Mouse (Mus musculus) liver, adult 2 months (tissue): ENCODE measurements around the gene Gm28557.
"Not testable (repeated sequence)": the region's sequence is repeated elsewhere in the genome, so short reads cannot be mapped to it uniquely, and the experiment has no call there.

Source experiments
- CTCF ChIP-seq: fragments of 200-500 bp; IDR thresholded peaks from 2 replicates; pipeline ENCODE4 v1.5.1; 2011; ENCODE audit warnings: low read depth, low read length, control low read depth
- POLR2A ChIP-seq: fragments of 200-500 bp; IDR thresholded peaks from 2 replicates; pipeline ENCODE4 v1.6.1; 2011; ENCODE audit warnings: low read length, control low read depth; ENCODE audit not compliant: insufficient read depth; ENCODE audit errors: extremely low read depth

DNA sequence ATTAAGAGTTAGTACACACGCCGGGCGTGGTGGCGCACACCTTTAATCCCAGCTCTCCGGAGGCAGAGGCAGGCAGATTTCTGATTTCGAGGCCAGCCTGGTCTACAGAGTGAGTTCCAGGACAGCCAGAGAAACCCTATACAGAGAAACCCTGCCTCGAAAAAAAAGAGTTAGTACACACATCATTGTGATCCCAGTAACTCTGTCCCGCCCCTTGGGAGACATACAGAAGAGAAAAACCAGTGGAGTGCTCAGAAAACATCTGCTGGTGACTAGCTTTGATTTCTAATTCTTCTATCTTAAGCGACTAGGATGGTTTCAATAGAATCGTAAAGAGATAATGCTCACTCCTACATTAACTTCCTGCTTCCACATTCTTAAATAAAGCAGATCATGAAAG lies 19.1 kb upstream of the Gm28557 start:
- TF ChIP-seq CTCF, POLR2A: not testable (repeated sequence)
